Mouse (Mus musculus): ENCODE results near the gene Fam129a. TPM values are rescaled to one million over a fixed set of nuclear protein-coding genes. Genes with fewer than 3 reads are reported as not detected.

Gene Fam129a
- total and polyA plus RNA-seq, 2 experiments from 2014 or later: 1.2 to 1.4 TPM

DNA sequence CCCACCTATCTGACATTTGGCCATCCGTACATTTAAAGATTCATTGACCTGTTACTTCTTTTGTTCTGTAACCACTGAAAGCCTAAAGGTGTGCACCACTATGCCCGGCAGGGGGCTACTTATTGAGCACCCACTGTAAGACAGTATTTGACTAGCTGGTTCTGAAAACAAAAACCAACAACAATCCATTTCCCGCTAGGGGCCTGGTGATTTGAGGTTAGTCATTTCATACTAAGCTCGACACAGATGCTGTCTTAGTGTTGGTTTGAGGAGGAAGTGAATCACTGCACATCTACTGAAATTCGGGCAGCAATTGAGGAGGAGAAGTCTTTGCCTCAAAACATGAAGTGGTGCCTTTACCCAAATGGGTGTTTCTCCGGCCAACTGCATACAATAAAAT, 89.9 kb downstream of the Fam129a start:
- no peak for TF ChIP-seq CTCF (IDR thresholded peaks at IDR 0.05)
- Histone ChIP-seq H3K4me3 (ENCODE audit: low read depth, low read length) (no peak overlapping the region), H3K4me2 (ENCODE audit: low read depth, low read length, poor library complexity, severe bottlenecking) (no peak overlapping the region), H3K36me3 (ENCODE audit: insufficient read depth, low read length) (no peaks in the 10 kb centered on the region), H3K4me1 (ENCODE audit: insufficient read depth, low read length) (peaks cover 4% of the 10 kb centered on the region; the same call in 1 of the 2 replicates), H3K9ac (replicated peaks; ENCODE audit: low read length, poor library complexity, severe bottlenecking) (no peak overlapping the region), H3K9me3 (ENCODE audit: low read length) (no peaks in the 10 kb centered on the region), H3K27me3 (ENCODE audit: insufficient read depth, low read length) (no peaks in the 10 kb centered on the region), H3K27ac (ENCODE audit: low read depth, low read length) (no peak overlapping the region)
- DNase-seq (ENCODE audit: low spot score) (no peak), ATAC-seq (ENCODE audit: low FRiP score) (no peak)
- WGBS: 91% methylated on average over 6 of the region's 6 CpGs

DNA sequence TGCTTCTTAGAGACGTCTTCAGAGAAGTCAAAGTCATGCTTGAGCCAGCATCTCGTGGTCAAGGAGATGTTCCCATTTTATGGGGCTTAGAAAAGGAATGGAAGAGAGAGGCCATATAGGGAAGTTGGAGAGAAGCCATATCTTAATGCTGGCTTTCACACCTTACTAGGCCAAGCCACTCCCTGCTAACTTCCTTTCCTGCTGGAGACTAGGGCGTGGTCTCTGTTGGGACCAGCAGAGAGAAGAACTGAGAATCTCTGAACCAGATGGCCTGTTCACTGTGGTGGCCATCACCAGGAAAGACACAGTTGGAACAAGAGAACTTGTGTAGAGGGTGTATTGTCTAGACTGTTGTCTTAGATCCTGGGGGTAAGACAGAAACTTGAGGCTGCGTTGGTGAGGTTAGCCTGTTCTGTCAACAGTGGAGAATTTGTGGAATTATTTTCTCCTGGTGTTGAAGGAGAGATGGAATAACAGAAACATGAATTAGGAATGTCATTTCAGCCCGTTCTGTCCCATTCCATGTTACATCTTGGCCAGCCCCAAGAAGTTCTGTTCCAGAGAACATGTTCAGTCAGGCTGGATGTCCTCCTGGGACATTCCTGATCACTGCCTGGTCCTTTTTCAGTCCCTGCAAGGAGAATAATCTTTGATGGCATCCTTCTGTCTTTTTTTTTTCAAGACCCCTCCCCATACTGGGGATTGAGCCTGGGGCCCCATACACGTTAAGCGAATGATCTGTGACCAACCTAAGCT, 90.9 kb downstream of the Fam129a start:
- Histone ChIP-seq H3K9ac (replicated peaks; ENCODE audit: low read length, poor library complexity, severe bottlenecking) (no peak overlapping the region), H3K4me2 (ENCODE audit: low read depth, low read length, poor library complexity, severe bottlenecking) (no peak overlapping the region), H3K4me3 (ENCODE audit: low read depth, low read length) (no peak overlapping the region), H3K4me1 (ENCODE audit: insufficient read depth, low read length) (peaks cover 4% of the 10 kb centered on the region; the same call in 1 of the 2 replicates), H3K27ac (ENCODE audit: low read depth, low read length) (no peak overlapping the region), H3K9me3 (ENCODE audit: low read length) (no peaks in the 10 kb centered on the region), H3K36me3 (ENCODE audit: insufficient read depth, low read length) (no peaks in the 10 kb centered on the region), H3K27me3 (ENCODE audit: insufficient read depth, low read length) (no peaks in the 10 kb centered on the region)
- ATAC-seq (ENCODE audit: low FRiP score) (no peak), DNase-seq (ENCODE audit: low spot score) (no peak)
- TF ChIP-seq CTCF (IDR thresholded peaks at IDR 0.05): no peak
- WGBS: 85% methylated on average over 7 of the region's 7 CpGs

DNA sequence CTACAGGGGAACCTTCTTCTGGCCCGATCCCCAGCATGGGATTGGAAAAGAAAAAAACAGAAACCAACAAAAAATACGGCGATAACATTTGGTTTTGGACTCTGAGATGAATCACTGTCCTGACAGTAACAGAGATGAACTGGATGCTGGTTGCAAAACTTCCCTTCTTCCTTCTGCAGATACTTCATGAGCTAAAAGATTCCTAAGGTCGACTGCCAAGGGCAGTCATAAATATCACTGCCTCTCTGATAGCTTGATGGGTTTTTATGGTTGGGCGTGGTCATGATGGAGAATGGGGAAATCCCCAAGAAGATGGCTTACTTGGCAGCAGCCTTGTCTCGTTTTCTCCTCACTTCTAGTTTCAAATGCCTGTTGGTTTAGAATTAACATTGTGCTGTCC, 92.0 kb downstream of the Fam129a start:
- WGBS: 83% methylated on average over 6 of the region's 6 CpGs
- no peak overlapping the region for H3K4me2 ChIP-seq (ENCODE audit: low read depth, low read length, poor library complexity, severe bottlenecking)
- H3K4me3 ChIP-seq (ENCODE audit: low read depth, low read length): no peak overlapping the region
- no peaks in the 10 kb centered on the region for H3K9me3 ChIP-seq (ENCODE audit: low read length)
- H3K4me1 ChIP-seq (ENCODE audit: insufficient read depth, low read length): no peaks in the 10 kb centered on the region
- DNase-seq (ENCODE audit: low spot score) (no peak), ATAC-seq (ENCODE audit: low FRiP score) (no peak)
- no peak overlapping the region for H3K27ac ChIP-seq (ENCODE audit: low read depth, low read length)
- no peaks in the 10 kb centered on the region for H3K36me3 ChIP-seq (ENCODE audit: insufficient read depth, low read length)
- no peak for TF ChIP-seq CTCF (IDR thresholded peaks at IDR 0.05)
- no peaks in the 10 kb centered on the region for H3K27me3 ChIP-seq (ENCODE audit: insufficient read depth, low read length)
- H3K9ac ChIP-seq (replicated peaks; ENCODE audit: low read length, poor library complexity, severe bottlenecking): no peak overlapping the region

DNA sequence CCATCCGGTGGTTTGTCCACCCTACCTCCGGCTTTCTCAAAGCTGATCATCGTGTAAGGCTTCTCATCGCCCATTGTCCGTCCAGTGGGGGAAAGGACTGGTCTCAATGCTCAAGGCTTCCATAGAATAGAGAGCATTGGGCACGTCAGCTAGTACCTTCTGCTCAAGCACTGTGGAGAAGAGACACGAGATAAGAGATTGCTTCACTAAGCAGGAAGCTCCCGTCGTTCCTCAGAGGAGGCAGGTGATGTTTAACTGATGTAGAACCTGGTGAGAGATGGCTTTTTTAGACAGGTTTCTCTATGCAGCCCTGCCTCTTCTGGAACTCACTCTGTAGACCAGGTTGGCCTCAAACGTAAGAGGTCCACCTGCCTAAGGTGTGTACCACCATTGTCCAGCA, 93.4 kb downstream of the Fam129a start:
- TF ChIP-seq CTCF (IDR thresholded peaks at IDR 0.05): no peak
- no peak overlapping the region for H3K9ac ChIP-seq (replicated peaks; ENCODE audit: low read length, poor library complexity, severe bottlenecking)
- H3K9me3 ChIP-seq (ENCODE audit: low read length): no peaks in the 10 kb centered on the region
- no peak overlapping the region for H3K4me2 ChIP-seq (ENCODE audit: low read depth, low read length, poor library complexity, severe bottlenecking)
- no peak overlapping the region for H3K27ac ChIP-seq (ENCODE audit: low read depth, low read length)
- H3K4me3 ChIP-seq (ENCODE audit: low read depth, low read length): no peak overlapping the region
- no peak for DNase-seq (ENCODE audit: low spot score)
- H3K27me3 ChIP-seq (ENCODE audit: insufficient read depth, low read length): no peaks in the 10 kb centered on the region
- no peaks in the 10 kb centered on the region for H3K4me1 ChIP-seq (ENCODE audit: insufficient read depth, low read length)
- 94% methylated on average over 10 of the region's 10 CpGs for WGBS
- ATAC-seq (ENCODE audit: low FRiP score): no peak
- no peaks in the 10 kb centered on the region for H3K36me3 ChIP-seq (ENCODE audit: insufficient read depth, low read length)

DNA sequence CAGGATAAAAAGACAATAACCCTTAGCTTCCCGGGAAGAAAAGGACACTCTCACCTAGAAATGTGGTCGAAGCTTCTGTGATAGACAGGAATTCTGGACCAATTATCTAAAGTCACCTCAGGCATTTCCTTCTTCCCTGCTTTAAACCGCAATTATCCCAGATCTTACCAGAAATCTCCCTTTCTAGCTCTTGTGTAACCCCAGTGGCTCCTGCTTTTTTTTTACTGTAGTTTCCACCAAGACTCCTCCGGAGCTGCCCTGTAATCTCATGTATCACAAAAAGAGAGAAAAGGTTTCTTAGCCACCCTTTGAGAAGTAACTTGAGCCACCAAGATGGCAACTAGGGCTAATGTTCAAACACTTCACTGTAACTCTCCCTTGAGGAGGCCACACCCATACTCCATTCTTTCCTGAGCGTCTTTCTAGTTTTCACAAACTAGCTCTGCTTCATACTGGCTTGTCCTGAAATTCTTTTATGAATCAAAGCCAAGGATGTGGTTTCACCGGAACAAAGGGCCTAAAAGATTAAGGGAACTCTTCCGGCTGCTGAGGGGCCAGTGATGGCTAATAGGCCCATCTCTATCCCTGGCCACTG, 93.9 kb downstream of the Fam129a start:
- DNase-seq (ENCODE audit: low spot score): no peak
- no peak for TF ChIP-seq CTCF (IDR thresholded peaks at IDR 0.05)
- WGBS: 80% methylated on average over 7 of the region's 7 CpGs

DNA sequence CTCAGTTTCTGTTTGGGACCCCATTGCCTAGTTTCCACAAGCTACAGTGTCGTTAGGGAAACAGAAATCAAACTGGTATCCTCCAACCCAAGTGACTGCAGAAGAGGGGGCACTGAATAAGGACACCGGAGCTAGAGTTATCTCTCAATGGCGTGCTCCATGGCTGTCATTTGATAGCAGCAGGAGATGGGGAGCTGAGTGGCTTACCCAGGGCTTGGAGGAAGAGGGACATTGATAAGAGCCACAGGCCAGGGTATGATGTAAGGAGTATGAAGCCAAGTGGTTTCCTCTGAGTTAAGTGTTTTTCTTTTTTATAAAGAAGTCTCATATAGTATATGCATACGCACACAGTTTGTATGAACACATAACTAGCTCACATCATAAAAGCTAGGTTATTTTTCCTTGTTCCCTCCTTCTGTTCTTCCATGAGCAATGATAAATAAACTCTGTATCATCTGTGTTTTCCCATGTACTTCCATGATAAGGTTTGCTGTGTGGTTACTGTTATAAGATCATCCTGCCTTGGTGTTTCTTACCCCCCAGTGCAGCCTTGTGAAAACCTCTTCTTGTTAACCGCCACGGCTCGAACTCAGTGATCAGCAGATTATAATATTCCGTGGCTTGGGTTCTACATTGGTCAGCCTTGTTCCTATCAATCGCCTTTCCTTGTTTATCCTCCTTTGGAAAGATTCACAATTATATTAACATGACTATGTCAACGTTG, 96.5 kb downstream of the Fam129a start:
- Histone ChIP-seq H3K27ac (ENCODE audit: low read depth, low read length) (no peak overlapping the region), H3K4me2 (ENCODE audit: low read depth, low read length, poor library complexity, severe bottlenecking) (no peak overlapping the region), H3K36me3 (ENCODE audit: insufficient read depth, low read length) (no peaks in the 10 kb centered on the region), H3K27me3 (ENCODE audit: insufficient read depth, low read length) (no peaks in the 10 kb centered on the region), H3K9ac (replicated peaks; ENCODE audit: low read length, poor library complexity, severe bottlenecking) (no peak overlapping the region), H3K4me1 (ENCODE audit: insufficient read depth, low read length) (no peaks in the 10 kb centered on the region), H3K4me3 (ENCODE audit: low read depth, low read length) (no peak overlapping the region), H3K9me3 (ENCODE audit: low read length) (no peaks in the 10 kb centered on the region)
- ATAC-seq (ENCODE audit: low FRiP score): no peak
- no peak for TF ChIP-seq CTCF (IDR thresholded peaks at IDR 0.05)
- no peak for DNase-seq (ENCODE audit: low spot score)
- WGBS: 90% methylated on average over 10 of the region's 10 CpGs

More for the DNA sequence above, 93.9 kb downstream of the Fam129a start:
- Histone ChIP-seq H3K9me3 (ENCODE audit: low read length) (no peaks in the 10 kb centered on the region), H3K4me1 (ENCODE audit: insufficient read depth, low read length) (no peaks in the 10 kb centered on the region), H3K9ac (replicated peaks; ENCODE audit: low read length, poor library complexity, severe bottlenecking) (no peak overlapping the region), H3K4me3 (ENCODE audit: low read depth, low read length) (no peak overlapping the region), H3K27me3 (ENCODE audit: insufficient read depth, low read length) (no peaks in the 10 kb centered on the region), H3K4me2 (ENCODE audit: low read depth, low read length, poor library complexity, severe bottlenecking) (no peak overlapping the region), H3K36me3 (ENCODE audit: insufficient read depth, low read length) (no peaks in the 10 kb centered on the region), H3K27ac (ENCODE audit: low read depth, low read length) (no peak overlapping the region)
- ATAC-seq (ENCODE audit: low FRiP score): no peak

All from midbrain, postnatal 0 days (tissue).